Mouse (Mus musculus) large intestine, adult 2 months (tissue): ENCODE measurements at regions not wholly inside any gene's neighbourhood (a gene's known extent, or its start where the extent isn't known, plus 50 kb on each side); places are given as distances from the start of the nearest gene placed in this dataset.
"Not testable (repeated sequence)": the region's sequence is repeated elsewhere in the genome, so short reads cannot be mapped to it uniquely, and the experiment has no call there.

ENCODE experiments used
- DNase-seq: peaks from one replicate; pipeline ENCODE4 v3.0.0-alpha.2; 2012; ENCODE audit warnings: low read depth, low spot score
- WGBS: fragments of 180-500 bp; shearing (Covaris S2); methylation state at CpG from one replicate; pipeline ENCODE4 v1.1.7; 2018; 5-methylcytosine and 5-hydroxymethylcytosine counted together

DNA sequence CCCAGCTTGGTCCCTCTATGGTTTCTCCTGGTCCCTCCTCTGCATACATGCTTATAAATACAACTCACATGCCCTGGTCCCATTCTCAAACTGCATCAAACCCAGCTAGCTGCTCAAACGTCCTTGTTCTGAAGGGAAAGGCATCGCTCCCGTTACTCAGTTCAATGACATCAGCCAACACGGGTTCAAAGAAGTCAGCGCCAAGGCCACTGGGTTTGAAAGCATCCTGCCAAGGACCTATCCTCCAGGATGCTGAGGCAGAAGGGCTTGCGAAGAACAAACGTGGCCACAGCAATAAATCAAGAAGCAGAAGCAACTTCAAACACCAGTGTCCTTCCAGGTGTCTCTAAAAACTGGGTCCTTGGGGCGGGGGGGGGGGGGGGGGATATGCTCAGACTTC, 158.2 kb downstream of the Tomm20 start:
- no peak for DNase-seq
- WGBS, result 85% methylated on average over 8 of the region's 8 CpGs

DNA sequence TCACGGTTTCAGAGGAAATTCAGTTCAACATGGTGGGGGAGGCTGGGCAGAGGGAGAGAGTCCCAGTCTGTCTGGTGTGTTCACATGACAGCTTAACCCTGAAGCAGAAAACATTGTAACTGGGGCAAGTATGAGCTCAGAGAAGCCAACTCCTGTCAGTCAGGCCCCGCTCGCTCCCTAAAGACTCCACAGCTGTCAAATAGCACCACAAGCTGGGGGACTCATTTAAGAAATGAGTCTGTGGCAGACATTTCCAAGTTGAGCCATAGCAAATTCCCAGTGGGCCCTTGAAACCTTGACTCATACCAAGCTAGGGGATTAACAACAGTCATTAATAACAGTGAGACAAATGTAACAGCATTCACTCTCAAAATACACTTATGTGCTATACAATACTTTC, 160.4 kb downstream of the Tomm20 start:
- DNase-seq, result no peak
- WGBS, result 84% methylated on average over 3 of the region's 3 CpGs

- 87% methylated on average over 4 of the region's 4 CpGs for WGBS
- no peak for DNase-seq
Measured at GRCm38 (mm10) chr8:126784604-126785003, 161.0 kb downstream of the Tomm20 start.

DNA sequence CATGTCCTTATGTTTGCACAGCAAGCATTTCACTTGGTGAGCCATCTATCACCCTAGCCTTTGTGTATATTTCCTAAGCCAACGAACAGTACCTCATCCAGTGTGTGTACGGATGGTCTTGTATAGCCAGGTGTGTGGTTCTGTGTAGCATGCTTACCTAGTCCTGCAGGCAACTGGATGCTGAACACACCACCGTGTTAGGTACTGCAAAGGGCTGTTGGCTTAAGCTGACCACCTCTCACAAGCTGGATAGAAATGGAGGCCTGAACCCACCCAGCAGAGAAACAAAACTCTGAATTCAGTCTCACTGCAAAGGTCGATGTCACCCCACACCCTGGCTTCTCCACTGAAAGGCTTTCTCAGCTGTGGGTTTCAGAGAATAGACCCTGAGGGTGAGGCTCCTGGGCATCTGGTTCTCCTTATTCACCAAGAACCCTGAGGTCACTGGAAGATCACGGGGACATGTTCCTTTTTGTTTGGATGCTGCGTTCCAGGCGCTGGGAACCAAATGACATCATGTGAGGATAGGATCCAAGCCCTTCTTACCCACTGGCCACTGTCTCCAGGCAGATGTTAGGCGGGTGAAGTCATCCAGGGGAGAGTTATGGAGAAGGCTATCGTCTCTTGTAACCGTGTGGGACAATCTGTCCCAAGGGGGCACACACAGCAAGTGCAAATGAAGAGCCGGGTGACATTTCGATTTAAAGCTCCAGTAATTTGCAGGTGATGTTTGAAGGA, 161.8 kb downstream of the Tomm20 start:
- WGBS, result 77% methylated on average over 12 of the region's 12 CpGs

DNA sequence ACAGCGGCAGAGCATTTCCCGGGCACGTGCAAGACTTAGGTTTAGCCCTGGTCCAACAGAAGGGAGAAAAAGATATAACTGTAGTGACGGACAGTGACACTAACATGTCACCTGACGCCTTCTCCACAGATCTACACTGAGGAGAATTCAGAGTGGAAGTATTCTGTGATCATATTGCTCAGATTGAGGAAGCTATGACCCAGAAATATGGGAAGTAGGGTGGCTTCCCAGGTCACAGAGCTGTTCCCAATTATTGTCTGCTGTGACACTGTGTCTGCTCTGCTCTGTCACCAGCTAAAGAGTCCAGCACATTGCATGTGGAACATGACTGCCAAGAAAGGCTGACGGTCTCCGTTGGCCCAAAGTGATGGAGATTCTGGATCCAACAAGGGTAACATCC, 167.0 kb downstream of the Tomm20 start:
- DNase-seq, result no peak

More for the DNA sequence above, 161.8 kb downstream of the Tomm20 start:
- no peak for DNase-seq

GRCm38 (mm10) chr8:126778131-126778530, 167.5 kb downstream of the Tomm20 start:
- 94% methylated on average over 7 of the region's 7 CpGs for WGBS
- no peak for DNase-seq

More for the DNA sequence above, 167.0 kb downstream of the Tomm20 start:
- WGBS, result 86% methylated on average over 7 of the region's 7 CpGs

GRCm38 (mm10) chr8:126776605-126777469, 168.8 kb downstream of the Tomm20 start:
- no peak for DNase-seq
- WGBS, result 41% methylated on average over 11 of the region's 11 CpGs

DNA sequence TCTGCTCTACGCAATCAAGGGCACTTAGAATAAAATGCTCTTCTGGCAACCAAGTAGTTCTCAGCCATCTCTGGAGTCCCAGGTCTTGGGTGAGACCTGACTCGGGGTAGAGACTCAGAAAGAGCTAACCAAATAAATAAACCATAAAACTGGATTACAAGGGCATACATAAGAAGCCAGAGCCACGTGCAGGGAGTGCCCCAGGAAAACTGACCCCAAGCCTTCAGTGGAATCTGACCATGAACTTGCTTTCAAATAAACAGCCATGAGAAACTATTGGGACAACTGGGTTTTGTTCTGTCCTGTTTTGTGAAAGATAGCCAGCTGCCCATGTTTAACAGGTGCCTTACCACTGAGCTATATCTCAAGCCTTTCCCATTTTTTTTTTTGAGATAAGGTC, 170.3 kb downstream of the Tomm20 start:
- WGBS, result 20% methylated on average over 3 of the region's 3 CpGs
- DNase-seq, result peak; percentile 65

DNA sequence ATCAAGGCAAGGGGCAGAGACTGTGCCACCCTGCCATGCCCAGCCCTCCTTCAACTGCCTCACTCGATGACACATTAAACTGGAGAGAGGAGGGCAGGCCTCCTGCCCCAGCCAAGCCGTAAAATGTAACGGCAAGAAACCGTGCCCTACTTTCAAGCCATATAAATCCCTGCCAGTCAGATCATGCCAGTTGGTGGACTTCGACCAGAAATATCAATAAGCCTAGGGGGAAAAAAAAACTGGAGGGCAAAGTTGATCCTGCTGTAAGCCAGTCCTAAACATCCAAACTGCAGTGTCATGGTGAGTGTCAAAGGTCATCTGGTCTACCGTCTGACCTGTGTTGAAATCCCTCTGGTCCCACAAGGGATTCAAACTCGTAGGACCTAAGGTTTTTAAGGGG, 170.8 kb downstream of the Tomm20 start:
- peak; percentile 97 for DNase-seq
- WGBS, result 31% methylated on average over 7 of the region's 7 CpGs

DNA sequence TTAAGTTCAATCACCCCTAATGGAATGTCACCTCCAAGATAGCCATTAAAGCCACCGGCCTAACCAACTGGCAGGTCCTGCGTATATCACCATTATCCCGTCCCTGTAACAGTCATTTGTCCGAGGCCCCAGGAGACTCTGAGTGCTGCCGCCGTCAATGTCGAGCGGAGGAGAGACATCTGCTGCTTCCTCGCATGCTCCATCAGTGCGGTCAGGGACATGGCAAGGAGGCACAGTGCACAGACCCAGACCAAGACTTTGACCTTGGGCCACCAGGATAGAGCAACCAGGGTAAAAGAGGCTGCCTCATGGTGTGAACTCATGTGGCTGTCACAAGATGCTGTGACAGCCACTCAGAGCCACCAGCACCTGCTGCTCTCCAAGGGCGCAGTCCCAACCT, 172.9 kb downstream of the Tomm20 start:
- WGBS, result 87% methylated on average over 11 of the region's 11 CpGs
- no peak for DNase-seq

- DNase-seq, result no peak
- WGBS, result 80% methylated on average over 7 of the region's 7 CpGs
Measured at GRCm38 (mm10) chr8:126772194-126772593, 173.4 kb downstream of the Tomm20 start.

DNA sequence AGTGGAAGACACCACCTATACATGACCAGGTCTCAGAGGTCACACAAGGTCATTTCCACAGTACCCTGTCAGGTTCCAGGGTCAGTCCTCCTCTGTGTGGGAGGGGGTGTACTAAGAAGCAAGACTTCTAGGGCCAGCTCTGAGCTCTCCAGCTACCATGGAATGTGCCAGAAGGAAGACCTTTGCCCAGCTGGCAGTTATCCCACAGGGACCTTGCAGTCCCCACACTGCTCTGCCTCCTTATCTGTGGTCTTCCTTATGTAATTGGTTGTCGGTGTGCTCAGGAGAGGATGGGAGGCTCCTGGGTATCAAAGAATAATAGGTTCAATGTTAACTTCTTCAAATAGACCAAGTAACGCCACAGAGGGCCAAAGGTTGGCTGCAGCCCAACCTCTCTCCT, 175.3 kb downstream of the Tomm20 start:
- 26% methylated on average over 2 of the region's 2 CpGs for WGBS
- not testable (repeated sequence) for DNase-seq

- no peak for DNase-seq
- 98% methylated on average over 5 of the region's 5 CpGs for WGBS
Measured at GRCm38 (mm10) chr8:126768142-126768541, 174.4 kb upstream of the Irf2bp2 start.

DNA sequence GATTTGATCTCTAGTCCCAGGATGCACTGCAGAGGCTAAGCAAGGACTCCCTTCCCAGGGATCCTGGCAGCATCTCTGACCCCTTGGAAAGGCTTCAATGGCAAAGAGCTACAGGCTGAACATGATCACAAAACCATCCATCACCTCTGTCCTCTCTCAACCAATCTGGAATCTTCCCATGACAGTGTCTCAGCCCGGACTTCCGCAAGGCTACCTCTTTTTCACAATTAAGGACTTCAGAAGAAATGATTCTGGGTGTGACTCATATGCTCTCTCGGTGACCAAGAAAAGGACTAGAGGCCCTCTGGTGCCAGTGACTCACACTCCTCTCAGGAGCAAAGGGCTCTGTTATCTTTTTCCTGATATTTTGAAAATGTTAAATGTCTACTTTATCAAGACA, 173.6 kb upstream of the Irf2bp2 start:
- WGBS, result 48% methylated on average over 3 of the region's 3 CpGs

DNA sequence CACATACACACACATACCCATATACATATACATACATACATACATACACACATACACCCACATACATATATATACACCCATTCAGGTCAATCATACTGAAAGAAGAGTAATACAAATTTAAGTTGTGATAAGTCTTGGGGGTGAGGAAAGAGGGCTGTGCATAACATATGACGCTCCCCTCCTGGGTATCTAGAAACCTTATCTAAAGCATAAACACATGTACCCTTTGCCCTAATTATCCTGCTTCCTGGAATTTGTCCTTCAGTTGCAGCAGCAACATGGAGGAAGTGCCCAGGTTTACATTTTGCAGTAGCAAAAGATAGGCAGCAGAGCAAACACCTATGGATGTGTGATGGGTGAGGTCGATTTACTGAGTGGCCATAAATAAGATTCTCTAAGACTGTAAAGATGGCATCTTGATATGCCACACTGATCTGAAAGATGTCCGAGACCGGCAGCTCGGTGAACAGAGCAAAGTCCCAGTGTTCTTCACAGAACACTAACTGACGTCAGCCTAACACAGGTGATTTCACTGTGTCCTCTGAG, 172.0 kb upstream of the Irf2bp2 start:
- no peak for DNase-seq
- WGBS, result 42% methylated on average over 6 of the region's 6 CpGs

More for the DNA sequence above, 173.6 kb upstream of the Irf2bp2 start:
- no peak for DNase-seq

DNA sequence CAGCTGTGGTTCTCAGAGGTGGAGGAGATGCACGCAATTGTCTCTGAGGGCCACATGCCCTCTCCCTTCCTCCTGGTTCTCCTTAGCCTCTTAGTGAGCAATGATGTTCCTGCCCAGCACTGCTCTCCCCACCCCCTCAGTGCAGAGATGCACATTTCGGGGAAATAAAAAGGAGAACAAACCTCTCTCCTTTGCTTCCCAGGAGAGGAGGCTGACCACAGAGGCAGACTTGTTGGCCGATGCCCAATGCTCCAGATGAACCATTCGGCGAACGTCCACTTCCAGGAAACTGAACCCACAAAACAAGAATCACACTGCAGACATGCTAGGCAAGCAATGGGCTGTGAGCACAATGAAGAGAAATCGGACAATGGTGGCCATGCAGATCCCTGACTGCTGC, 169.8 kb upstream of the Irf2bp2 start:
- no peak for DNase-seq
- 78% methylated on average over 7 of the region's 7 CpGs for WGBS

DNA sequence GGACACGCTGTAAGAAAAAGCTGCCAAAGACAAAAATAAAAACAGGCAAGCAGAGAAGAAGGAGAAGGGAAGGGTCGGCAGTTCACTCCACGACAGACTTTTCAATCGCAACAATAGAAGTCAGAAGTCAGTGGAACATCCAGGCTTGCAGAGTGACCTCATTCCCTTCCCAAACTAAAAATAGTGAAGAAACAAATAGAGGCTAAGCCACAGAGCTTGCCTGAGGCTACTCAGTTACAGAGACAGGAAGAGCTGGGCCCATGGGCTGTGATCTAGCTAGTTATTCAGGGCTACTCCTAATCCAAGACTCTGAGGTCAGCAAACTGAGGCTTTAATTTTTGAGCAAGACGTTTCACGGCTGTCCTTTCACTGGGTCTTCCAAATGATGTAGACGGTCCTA, 165.9 kb upstream of the Irf2bp2 start:
- DNase-seq, result no peak
- 69% methylated on average over 7 of the region's 7 CpGs for WGBS

- 88% methylated on average over 4 of the region's 4 CpGs for WGBS
- DNase-seq, result no peak
Measured at GRCm38 (mm10) chr8:126758951-126759350, 165.2 kb upstream of the Irf2bp2 start.

DNA sequence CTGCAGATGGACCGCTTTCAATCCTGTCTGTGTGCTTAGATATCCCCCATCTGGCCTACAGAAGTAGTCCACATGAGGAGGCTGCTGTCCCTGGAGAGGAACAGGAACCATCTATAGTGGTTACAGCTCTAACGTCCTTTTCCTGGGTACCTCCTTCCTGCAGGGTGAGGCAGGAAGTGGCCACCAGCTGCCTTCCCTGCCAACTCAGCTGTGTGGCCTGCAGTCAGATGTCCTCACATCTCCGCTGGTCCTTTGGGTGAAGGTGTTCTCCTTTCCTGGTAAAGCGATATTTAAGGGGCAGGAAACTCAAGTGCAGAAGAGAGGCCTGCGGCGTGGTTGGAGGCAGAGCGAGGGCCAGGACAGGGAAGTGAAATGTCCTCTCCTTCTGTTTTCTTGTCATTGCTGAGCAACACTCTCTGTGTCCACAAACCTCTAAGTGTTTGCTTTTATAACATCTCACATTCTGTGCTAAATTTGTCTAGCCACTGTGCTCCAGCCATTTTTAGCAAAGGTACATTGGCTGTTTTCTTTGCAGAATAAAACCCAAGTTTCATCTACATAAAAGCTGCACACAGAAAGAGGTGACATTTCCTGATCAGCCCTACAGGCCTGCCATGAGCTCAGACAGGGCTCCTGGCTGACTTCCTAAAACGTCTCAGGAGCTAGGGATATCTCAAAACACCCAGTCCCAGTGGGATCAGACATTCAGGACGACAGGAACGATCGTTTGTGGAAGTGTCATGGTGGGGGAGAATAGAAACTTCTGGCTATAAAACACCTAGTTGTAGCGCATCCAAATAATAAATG, 164.4 kb upstream of the Irf2bp2 start:
- 50% methylated on average over 12 of the region's 12 CpGs for WGBS
- no peak for DNase-seq
